Mouse (Mus musculus): ENCODE results near the gene Sema4a.

DNA sequence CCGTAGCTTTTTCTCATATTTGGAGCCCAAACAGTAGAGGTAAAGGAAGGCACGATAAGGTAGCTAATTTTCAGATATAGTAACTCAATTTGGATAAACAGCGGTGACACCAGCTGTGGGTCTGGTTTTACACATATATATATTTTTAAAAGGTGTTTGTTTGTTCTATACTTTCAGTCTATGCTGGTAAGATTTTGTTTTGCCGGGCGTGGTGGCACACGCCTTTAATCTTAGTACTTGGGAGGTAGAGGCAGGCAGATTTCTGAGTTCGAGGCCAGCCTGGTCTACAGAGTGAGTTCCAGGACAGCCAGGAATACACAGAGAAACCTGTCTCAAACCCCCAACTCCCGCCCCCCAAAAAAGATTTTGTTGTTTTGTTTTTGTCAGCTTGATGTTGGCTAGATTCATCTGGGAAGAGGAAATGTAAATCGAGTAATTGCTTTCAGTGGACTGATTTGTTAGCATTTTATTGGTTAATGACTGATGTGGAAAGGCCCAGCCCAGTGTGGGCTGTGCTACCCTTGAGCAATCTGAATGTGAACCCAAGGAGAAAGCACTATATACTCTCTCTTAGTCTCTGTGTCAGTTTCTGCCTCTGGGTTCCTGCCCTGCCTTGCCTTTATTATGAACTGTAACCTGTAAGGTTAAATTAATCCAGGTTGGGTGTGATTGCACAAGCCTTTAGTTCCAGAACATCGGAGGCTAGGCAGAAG, 35.1 kb downstream of the Sema4a start:
- TF ChIP-seq CTCF (IDR thresholded peaks at IDR 0.05; ENCODE audit: extremely low read depth, insufficient read depth, low read length) (no peak), POLR2A (IDR thresholded peaks at IDR 0.05; ENCODE audit: extremely low read depth, insufficient read depth, low read length) (no peak)
